Mouse (Mus musculus) intestine, embryonic 14.5 days (tissue): ENCODE measurements around the gene Ephb2. TPM values are rescaled to one million over a fixed set of nuclear protein-coding genes. Genes with fewer than 3 reads are reported as not detected.

ENCODE experiments used
- ATAC-seq: fragments of 200-750 bp; cut with Nextera tagmentation; replicated peaks from 2 replicates; pipeline ENCODE4 v1.8.0; 2017; ENCODE audit warnings: low read depth, moderate number of reproducible peaks, moderate TSS enrichment, moderate library complexity; ENCODE audit not compliant: low FRiP score, low TSS enrichment
- DNase-seq: peaks from one replicate; pipeline ENCODE4 v3.0.0-alpha.2; 2018; ENCODE audit warnings: low spot score
- H3K27ac ChIP-seq: fragments of 300-500 bp; sonication (generic); 2 replicates; pipeline ENCODE4 v1.5.1; 2014; ENCODE audit warnings: low read depth, mild to moderate bottlenecking, control low read depth
- H3K27me3 ChIP-seq: fragments of 300-500 bp; sonication (generic); replicated peaks from 2 replicates; pipeline ENCODE4 v1.6.1; 2014; ENCODE audit warnings: low read length, control low read depth; ENCODE audit not compliant: control insufficient read depth, insufficient read depth
- H3K36me3 ChIP-seq: fragments of 300-500 bp; sonication (generic); 2 replicates; pipeline ENCODE4 v1.6.1; 2014; ENCODE audit warnings: low read length, control low read depth; ENCODE audit not compliant: control insufficient read depth, insufficient read depth
- H3K4me1 ChIP-seq: fragments of 300-500 bp; sonication (generic); replicated peaks from 2 replicates; pipeline ENCODE4 v1.6.1; 2014; ENCODE audit warnings: low read length, control low read depth, mixed read lengths; ENCODE audit not compliant: control insufficient read depth, insufficient read depth
- H3K4me2 ChIP-seq: fragments of 300-500 bp; sonication (generic); 2 replicates; pipeline ENCODE4 v1.6.1; 2014; ENCODE audit warnings: low read length
- H3K4me3 ChIP-seq: fragments of 300-500 bp; sonication (generic); 2 replicates; pipeline ENCODE4 v1.5.1; 2014; ENCODE audit warnings: low read depth, low read length, control low read depth, mixed read lengths
- H3K9ac ChIP-seq: fragments of 300-500 bp; sonication (generic); 2 replicates; pipeline ENCODE4 v1.6.1; 2014; ENCODE audit warnings: mild to moderate bottlenecking, low read length
- H3K9me3 ChIP-seq: fragments of 300-500 bp; sonication (generic); 2 replicates; pipeline ENCODE4 v1.6.1; 2016; ENCODE audit warnings: low read length, control low read depth; ENCODE audit not compliant: control insufficient read depth
- whole genome bisulfite sequencing: fragments of 180-500 bp; shearing (Covaris S2); extraction: QIAGEN DNeasy Blood & Tissue Kit; methylation state at CpG from one replicate; pipeline ENCODE4 v1.1.7; 2014; 5-methylcytosine and 5-hydroxymethylcytosine counted together
- polyA plus RNA-seq: library from polyadenylated mRNA; unstranded; fragments of >200 nt; fragmentation: Nextera tagmentation; extraction: Ambion mirVana; gene quantifications from 2 replicates; pipeline ENCODE4 v1.2.1, GENCODE M21; 2014

The Ephb2 gene
- polyA plus RNA-seq, 1 experiment from 2014 or later: 11.4 TPM

- Histone ChIP-seq H3K9me3 (no peaks in the 10 kb centered on the region), H3K9ac (no peak overlapping the region), H3K27me3 (no peaks in the 10 kb centered on the region), H3K36me3 (peaks cover 12% of the 10 kb centered on the region), H3K4me2 (no peak overlapping the region), H3K27ac (no peak overlapping the region), H3K4me3 (no peak overlapping the region), H3K4me1 (no peaks in the 10 kb centered on the region)
- no peak for DNase-seq
- 84% methylated on average over 11 of the region's 11 CpGs for WGBS
- no peak for ATAC-seq
Measured at GRCm38 (mm10) chr4:136698404-136699083, 137.2 kb downstream of the Ephb2 start.

DNA sequence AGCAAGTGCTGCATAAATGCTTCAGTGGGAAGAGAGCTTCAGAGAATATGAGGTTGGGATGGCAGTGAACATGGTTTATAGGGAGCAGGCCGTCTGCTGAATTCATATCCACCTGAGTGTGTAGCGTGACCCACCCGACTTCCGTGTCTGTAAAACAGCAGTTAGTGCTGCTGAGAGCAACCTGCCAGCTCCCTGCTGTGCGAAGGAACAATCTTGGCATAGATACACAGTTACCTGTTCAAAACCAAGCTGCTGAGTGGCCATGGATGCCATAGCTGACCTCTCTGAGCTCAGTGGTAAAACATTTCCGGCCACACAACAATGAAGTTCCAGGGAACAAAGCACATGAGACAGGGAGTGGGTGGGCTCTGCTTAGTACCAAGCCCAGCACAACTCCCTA, 138.5 kb downstream of the Ephb2 start:
- H3K36me3 ChIP-seq: peaks cover 22% of the 10 kb centered on the region
- 93% methylated on average over 6 of the region's 6 CpGs for WGBS
- no peak overlapping the region for H3K4me3 ChIP-seq
- H3K4me2 ChIP-seq: no peak overlapping the region
- H3K4me1 ChIP-seq: no peaks in the 10 kb centered on the region
- DNase-seq (no peak), ATAC-seq (no peak)
- H3K9me3 ChIP-seq: no peaks in the 10 kb centered on the region
- H3K9ac ChIP-seq: no peak overlapping the region
- no peak overlapping the region for H3K27ac ChIP-seq
- H3K27me3 ChIP-seq: no peaks in the 10 kb centered on the region

- no peak overlapping the region for H3K4me3 ChIP-seq
- H3K9me3 ChIP-seq: no peaks in the 10 kb centered on the region
- H3K36me3 ChIP-seq: peaks cover 22% of the 10 kb centered on the region
- no peaks in the 10 kb centered on the region for H3K27me3 ChIP-seq
- H3K27ac ChIP-seq: no peak overlapping the region
- DNase-seq (peak; percentile 91), ATAC-seq (peak; percentile 61; the same call in 1 of the 2 replicates)
- no peak overlapping the region for H3K9ac ChIP-seq
- WGBS: 21% methylated on average over 5 of the region's 5 CpGs
- no peak overlapping the region for H3K4me2 ChIP-seq
- no peaks in the 10 kb centered on the region for H3K4me1 ChIP-seq
Measured at GRCm38 (mm10) chr4:136696381-136696925, 139.3 kb downstream of the Ephb2 start.

DNA sequence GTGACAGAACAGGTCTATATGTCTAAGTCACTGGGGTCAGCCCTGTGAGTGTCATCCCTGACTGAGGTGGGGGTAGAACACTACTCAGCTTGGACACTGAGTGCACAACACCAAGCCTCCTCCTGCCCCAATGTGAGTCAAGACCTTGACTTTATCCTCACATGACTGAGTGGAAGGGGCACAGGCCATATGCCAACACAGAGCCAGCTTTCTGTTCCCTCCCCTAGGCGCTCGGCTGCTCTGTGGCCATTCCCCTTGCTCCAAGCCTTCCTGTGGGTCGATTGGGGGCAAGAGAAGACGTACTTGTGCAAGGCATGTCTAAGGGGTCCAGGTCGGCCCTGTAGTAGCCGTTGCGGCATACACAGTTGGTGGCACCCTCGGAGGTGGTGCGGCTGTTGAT, 140.1 kb downstream of the Ephb2 start:
- Histone ChIP-seq H3K4me1 (no peaks in the 10 kb centered on the region), H3K36me3 (peaks cover 22% of the 10 kb centered on the region), H3K27ac (no peak overlapping the region), H3K9ac (no peak overlapping the region), H3K4me2 (no peak overlapping the region), H3K9me3 (no peaks in the 10 kb centered on the region), H3K27me3 (no peaks in the 10 kb centered on the region), H3K4me3 (no peak overlapping the region)
- WGBS: 94% methylated on average over 9 of the region's 9 CpGs
- DNase-seq: no peak
- ATAC-seq: no peak

GRCm38 (mm10) chr4:136690034-136690433, 145.8 kb downstream of the Ephb2 start:
- H3K4me2 ChIP-seq: no peak overlapping the region
- no peak overlapping the region for H3K9ac ChIP-seq
- H3K9me3 ChIP-seq: no peaks in the 10 kb centered on the region
- H3K4me3 ChIP-seq: no peak overlapping the region
- 74% methylated on average over 12 of the region's 12 CpGs for WGBS
- ATAC-seq (no peak), DNase-seq (no peak)
- no peaks in the 10 kb centered on the region for H3K27me3 ChIP-seq
- H3K4me1 ChIP-seq: no peaks in the 10 kb centered on the region; the same call in 1 of the 2 replicates
- no peak overlapping the region for H3K27ac ChIP-seq
- peaks cover 22% of the 10 kb centered on the region for H3K36me3 ChIP-seq

DNA sequence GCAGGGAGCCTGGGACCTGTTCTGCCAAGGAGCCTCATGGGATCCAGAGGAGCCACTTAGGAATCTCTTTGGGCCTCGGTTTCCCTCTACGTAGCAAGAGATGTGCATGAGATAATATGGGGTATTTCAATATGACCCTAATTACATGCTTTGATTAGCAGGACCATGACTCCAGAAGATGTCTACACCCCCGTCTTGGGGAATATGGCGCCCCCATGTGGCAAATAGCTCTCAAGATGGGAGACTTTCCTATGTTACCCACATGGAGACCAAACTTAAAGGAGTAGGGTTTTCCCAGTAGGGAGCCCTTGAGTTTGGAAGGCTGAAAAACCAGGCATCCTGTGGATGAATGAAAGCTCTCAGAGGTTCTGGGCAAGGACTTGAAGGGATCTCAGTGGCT, 147.7 kb downstream of the Ephb2 start:
- H3K9ac ChIP-seq: no peak overlapping the region
- 68% methylated on average over 4 of the region's 4 CpGs for WGBS

DNA sequence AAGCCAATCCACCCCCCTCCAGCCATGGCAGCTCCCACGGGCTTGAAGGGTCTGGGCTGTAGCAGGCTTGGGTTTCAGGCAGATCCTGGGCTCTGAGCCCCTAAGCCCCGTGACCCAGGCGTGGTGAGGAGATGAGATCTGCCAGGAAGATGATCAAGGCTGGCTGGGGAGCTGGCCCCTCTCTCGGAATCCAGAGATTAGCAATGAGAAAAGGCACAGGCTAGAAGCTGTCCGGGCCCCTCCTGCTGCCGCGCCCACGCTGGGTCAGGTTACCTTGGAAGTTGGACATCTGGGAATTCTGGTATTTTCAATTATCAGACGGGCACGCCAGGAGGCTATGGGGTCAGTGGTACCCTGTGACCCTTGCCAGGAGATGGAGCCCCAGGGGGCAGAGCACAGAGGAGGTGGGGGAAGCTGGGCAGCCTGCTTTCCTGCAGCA, 150.3 kb downstream of the Ephb2 start:
- Histone ChIP-seq H3K9me3 (no peaks in the 10 kb centered on the region), H3K36me3 (0 out of 2 replicates have a peak, but pooled peaks cover 7% of the 10 kb centered on the region), H3K4me1 (no peaks in the 10 kb centered on the region; the same call in 1 of the 2 replicates), H3K27ac (no peak overlapping the region), H3K9ac (no peak overlapping the region), H3K27me3 (no peaks in the 10 kb centered on the region), H3K4me3 (no peak overlapping the region), H3K4me2 (no peak overlapping the region)
- WGBS: 46% methylated on average over 10 of the region's 10 CpGs
- no peak for ATAC-seq
- no peak for DNase-seq

More for the DNA sequence above, 147.7 kb downstream of the Ephb2 start:
- Histone ChIP-seq H3K4me2 (no peak overlapping the region), H3K9me3 (no peaks in the 10 kb centered on the region), H3K27me3 (no peaks in the 10 kb centered on the region), H3K27ac (no peak overlapping the region), H3K4me3 (no peak overlapping the region), H3K4me1 (no peaks in the 10 kb centered on the region; the same call in 1 of the 2 replicates), H3K36me3 (peaks cover 12% of the 10 kb centered on the region)
- DNase-seq (no peak), ATAC-seq (no peak)

DNA sequence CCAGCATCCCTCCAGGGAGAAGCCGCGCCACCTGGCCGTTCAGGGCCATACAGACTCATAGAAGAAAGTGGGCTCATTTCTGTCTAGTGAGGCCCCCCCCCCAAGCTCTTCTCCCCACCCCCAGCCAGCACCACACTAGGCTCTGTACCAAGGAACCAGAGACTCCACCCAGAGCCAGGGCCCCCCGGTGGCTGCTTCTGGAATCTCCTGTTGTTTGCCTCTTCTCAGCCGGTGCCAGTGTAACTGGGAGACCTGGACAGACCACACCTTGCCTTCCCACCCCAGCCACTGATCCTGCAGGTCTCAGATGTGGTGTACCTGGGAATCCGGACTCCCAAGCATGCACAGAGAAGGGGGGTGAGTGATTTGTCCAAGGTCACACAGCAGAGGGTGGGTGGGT, 151.3 kb downstream of the Ephb2 start:
- no peaks in the 10 kb centered on the region; the same call in 1 of the 2 replicates for H3K4me1 ChIP-seq
- no peak overlapping the region for H3K9ac ChIP-seq
- H3K9me3 ChIP-seq: no peaks in the 10 kb centered on the region
- ATAC-seq (no peak), DNase-seq (no peak)
- H3K4me2 ChIP-seq: no peak overlapping the region
- 0 out of 2 replicates have a peak, but pooled peaks cover 2% of the 10 kb centered on the region for H3K36me3 ChIP-seq
- no peaks in the 10 kb centered on the region for H3K27me3 ChIP-seq
- no peak overlapping the region for H3K27ac ChIP-seq
- WGBS: 78% methylated on average over 6 of the region's 6 CpGs
- H3K4me3 ChIP-seq: no peak overlapping the region

DNA sequence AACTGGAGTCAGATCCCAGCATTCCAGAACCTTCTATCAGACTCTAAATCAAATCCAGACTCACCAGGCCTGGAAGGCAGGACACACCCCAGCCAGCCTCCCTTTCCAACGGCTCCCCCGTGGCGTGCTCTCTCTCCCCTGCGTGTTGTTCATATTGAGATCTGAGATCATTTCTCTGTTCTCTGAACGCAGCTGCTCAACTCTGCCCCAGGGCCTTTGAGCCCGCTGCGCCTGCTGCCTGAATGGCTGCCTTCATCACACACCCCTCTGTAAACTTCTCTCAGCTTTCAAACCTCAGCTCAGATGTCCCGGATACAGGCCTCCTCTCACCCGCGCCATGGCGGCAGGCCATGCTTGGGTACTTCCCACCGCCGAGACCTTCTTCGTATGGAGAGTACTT, 155.1 kb downstream of the Ephb2 start:
- Histone ChIP-seq H3K4me2 (no peak overlapping the region), H3K27ac (no peak overlapping the region), H3K9ac (no peak overlapping the region), H3K27me3 (no peaks in the 10 kb centered on the region), H3K36me3 (0 out of 2 replicates have a peak, but pooled peaks cover 5% of the 10 kb centered on the region), H3K4me3 (no peak overlapping the region), H3K9me3 (no peaks in the 10 kb centered on the region), H3K4me1 (no peaks in the 10 kb centered on the region; the same call in 1 of the 2 replicates)
- ATAC-seq (no peak), DNase-seq (no peak)
- 80% methylated on average over 14 of the region's 14 CpGs for WGBS
